Mouse (Mus musculus): ENCODE data around the gene Bbx.

Bbx gene

GRCm38 (mm10) chr16:50149606-50150005 lies 282.6 kb downstream of the Bbx start:
- no peak for DNase-seq

- DNase-seq = no peak
These were observed 284.3 kb downstream of the Bbx start for GRCm38 (mm10) chr16:50147900-50148299.
